Mouse (Mus musculus): Measurements from ENCODE around the gene Baiap2. TPM values are rescaled to one million over a fixed set of nuclear protein-coding genes. Genes with fewer than 3 reads are reported as not detected.

The Baiap2 gene
- polyA plus RNA-seq, 1 experiment from 2014 or later, result 15.3 TPM

- Histone ChIP-seq H3K36me3 (0 out of 2 replicates have a peak, but pooled peaks cover 5% of the 10 kb centered on the region), H3K4me1 (no peaks in the 10 kb centered on the region), H3K27me3 (peaks cover under 1% of the 10 kb centered on the region), H3K9me3 (no peaks in the 10 kb centered on the region), H3K4me2 (replicated peaks) (no peak overlapping the region), H3K9ac (no peak overlapping the region), H3K4me3 (no peak overlapping the region), H3K27ac (no peak overlapping the region)
- WGBS, result 82% methylated on average over 18 of the region's 18 CpGs
- no peak for ATAC-seq (ENCODE audit: insufficient number of reproducible peaks, insufficient read depth, low FRiP score, low TSS enrichment)
Observed at GRCm38 (mm10) chr11:120005434-120006317, 63.1 kb downstream of the Baiap2 start.

- H3K4me2 ChIP-seq (replicated peaks), result no peak overlapping the region
- H3K36me3 ChIP-seq, result no peaks in the 10 kb centered on the region
- no peak overlapping the region for H3K9ac ChIP-seq
- H3K27me3 ChIP-seq, result peaks cover 17% of the 10 kb centered on the region
- H3K4me3 ChIP-seq, result no peak overlapping the region
- WGBS, result 82% methylated on average over 4 of the region's 4 CpGs
- peaks cover 10% of the 10 kb centered on the region; the same call in 1 of the 2 replicates for H3K4me1 ChIP-seq
- ATAC-seq (ENCODE audit: insufficient number of reproducible peaks, insufficient read depth, low FRiP score, low TSS enrichment), result no peak
- H3K27ac ChIP-seq, result no peak overlapping the region
- H3K9me3 ChIP-seq, result no peaks in the 10 kb centered on the region
Observed at GRCm38 (mm10) chr11:120007496-120008080, 65.0 kb downstream of the Baiap2 start.

GRCm38 (mm10) chr11:120008501-120008900 lies 65.9 kb downstream of the Baiap2 start:
- no peaks in the 10 kb centered on the region for H3K9me3 ChIP-seq
- peaks cover 14% of the 10 kb centered on the region for H3K4me1 ChIP-seq
- no peak for ATAC-seq (ENCODE audit: insufficient number of reproducible peaks, insufficient read depth, low FRiP score, low TSS enrichment)
- no peak overlapping the region for H3K9ac ChIP-seq
- no peak overlapping the region for H3K27ac ChIP-seq
- no peaks in the 10 kb centered on the region for H3K36me3 ChIP-seq
- H3K27me3 ChIP-seq, result peaks cover 20% of the 10 kb centered on the region
- H3K4me2 ChIP-seq (replicated peaks), result no peak overlapping the region
- WGBS, result 87% methylated on average over 1 of the region's 1 CpGs
- H3K4me3 ChIP-seq, result no peak overlapping the region

- no peaks in the 10 kb centered on the region for H3K36me3 ChIP-seq
- no peaks in the 10 kb centered on the region for H3K9me3 ChIP-seq
- no peak for ATAC-seq (ENCODE audit: insufficient number of reproducible peaks, insufficient read depth, low FRiP score, low TSS enrichment)
- H3K4me1 ChIP-seq, result peaks cover 14% of the 10 kb centered on the region
- H3K27me3 ChIP-seq, result peaks cover 20% of the 10 kb centered on the region
- 91% methylated on average over 8 of the region's 8 CpGs for WGBS
- H3K4me3 ChIP-seq, result no peak overlapping the region
- H3K27ac ChIP-seq, result no peak overlapping the region
- H3K4me2 ChIP-seq (replicated peaks), result no peak overlapping the region
- no peak overlapping the region for H3K9ac ChIP-seq
Observed at GRCm38 (mm10) chr11:120008956-120009355, 66.4 kb downstream of the Baiap2 start.

- Histone ChIP-seq H3K27ac (no peak overlapping the region), H3K36me3 (no peaks in the 10 kb centered on the region)
- 84% methylated on average over 20 of the region's 20 CpGs for WGBS
Observed at GRCm38 (mm10) chr11:120009937-120010336, 67.4 kb downstream of the Baiap2 start.

GRCm38 (mm10) chr11:120011114-120011760 lies 68.7 kb downstream of the Baiap2 start:
- Histone ChIP-seq H3K36me3 (no peaks in the 10 kb centered on the region), H3K9ac (no peak overlapping the region), H3K4me1 (peaks cover 14% of the 10 kb centered on the region), H3K4me2 (replicated peaks) (peak overlapping the region; percentile 38; the same call in 1 of the 2 replicates), H3K27ac (no peak overlapping the region), H3K27me3 (peaks cover 20% of the 10 kb centered on the region), H3K9me3 (no peaks in the 10 kb centered on the region), H3K4me3 (0 out of 2 replicates have a peak overlapping the region, but pooled peaks have one; percentile 11)
- WGBS, result 71% methylated on average over 11 of the region's 11 CpGs
- no peak for ATAC-seq (ENCODE audit: insufficient number of reproducible peaks, insufficient read depth, low FRiP score, low TSS enrichment)

More at GRCm38 (mm10) chr11:120009937-120010336, 67.4 kb downstream of the Baiap2 start:
- no peak overlapping the region for H3K4me3 ChIP-seq
- no peak for ATAC-seq (ENCODE audit: insufficient number of reproducible peaks, insufficient read depth, low FRiP score, low TSS enrichment)
- H3K4me2 ChIP-seq (replicated peaks), result no peak overlapping the region
- H3K9ac ChIP-seq, result no peak overlapping the region
- peaks cover 20% of the 10 kb centered on the region for H3K27me3 ChIP-seq
- H3K4me1 ChIP-seq, result peaks cover 14% of the 10 kb centered on the region
- no peaks in the 10 kb centered on the region for H3K9me3 ChIP-seq

GRCm38 (mm10) chr11:120011761-120012560 lies 69.4 kb downstream of the Baiap2 start:
- no peak for ATAC-seq (ENCODE audit: insufficient number of reproducible peaks, insufficient read depth, low FRiP score, low TSS enrichment)

GRCm38 (mm10) chr11:120012702-120013101 lies 70.1 kb downstream of the Baiap2 start:
- H3K4me1 ChIP-seq, result peaks cover 14% of the 10 kb centered on the region
- WGBS, result 82% methylated on average over 13 of the region's 13 CpGs
- ATAC-seq (ENCODE audit: insufficient number of reproducible peaks, insufficient read depth, low FRiP score, low TSS enrichment), result 0 out of 2 replicates have a peak, but pooled peaks have one; percentile 4
- no peaks in the 10 kb centered on the region for H3K9me3 ChIP-seq
- H3K27me3 ChIP-seq, result peaks cover 20% of the 10 kb centered on the region
- no peak overlapping the region for H3K9ac ChIP-seq
- no peak overlapping the region for H3K4me3 ChIP-seq
- H3K27ac ChIP-seq, result no peak overlapping the region
- H3K4me2 ChIP-seq (replicated peaks), result no peak overlapping the region
- no peaks in the 10 kb centered on the region for H3K36me3 ChIP-seq

More at GRCm38 (mm10) chr11:120011761-120012560, 69.4 kb downstream of the Baiap2 start:
- Histone ChIP-seq H3K27ac (no peak overlapping the region), H3K9ac (peak overlapping the region; percentile 7; the same call in 1 of the 2 replicates), H3K4me3 (0 out of 2 replicates have a peak overlapping the region, but pooled peaks have one; percentile 11), H3K36me3 (no peaks in the 10 kb centered on the region), H3K4me1 (peaks cover 14% of the 10 kb centered on the region), H3K4me2 (replicated peaks) (peak overlapping the region; percentile 38), H3K27me3 (peaks cover 20% of the 10 kb centered on the region), H3K9me3 (no peaks in the 10 kb centered on the region)
- WGBS, result 41% methylated on average over 43 of the region's 43 CpGs

GRCm38 (mm10) chr11:120013174-120013711 lies 70.7 kb downstream of the Baiap2 start:
- Histone ChIP-seq H3K9me3 (no peaks in the 10 kb centered on the region), H3K27me3 (peaks cover 20% of the 10 kb centered on the region), H3K9ac (peak overlapping the region; percentile 48; the same call in 1 of the 2 replicates), H3K36me3 (no peaks in the 10 kb centered on the region), H3K27ac (no peak overlapping the region), H3K4me2 (replicated peaks) (peak overlapping the region; percentile 58), H3K4me3 (peak overlapping the region; percentile 28), H3K4me1 (peaks cover 14% of the 10 kb centered on the region)
- 0 out of 2 replicates have a peak, but pooled peaks have one; percentile 31 for ATAC-seq (ENCODE audit: insufficient number of reproducible peaks, insufficient read depth, low FRiP score, low TSS enrichment)
- WGBS, result 13% methylated on average over 21 of the region's 21 CpGs

- H3K27ac ChIP-seq, result no peak overlapping the region
- H3K36me3 ChIP-seq, result no peaks in the 10 kb centered on the region
- no peaks in the 10 kb centered on the region for H3K9me3 ChIP-seq
- H3K9ac ChIP-seq, result no peak overlapping the region
- peaks cover 20% of the 10 kb centered on the region for H3K27me3 ChIP-seq
- no peak for ATAC-seq (ENCODE audit: insufficient number of reproducible peaks, insufficient read depth, low FRiP score, low TSS enrichment)
- no peak overlapping the region for H3K4me3 ChIP-seq
- no peak overlapping the region for H3K4me2 ChIP-seq (replicated peaks)
- H3K4me1 ChIP-seq, result peaks cover 18% of the 10 kb centered on the region
- 96% methylated on average over 4 of the region's 4 CpGs for WGBS
Observed at GRCm38 (mm10) chr11:120014758-120015157, 72.2 kb downstream of the Baiap2 start.

Data from embryonic facial prominence, embryonic 12.5 days (tissue).